Mouse (Mus musculus) CH12.LX (cell line): Measurements from ENCODE around the gene Birc7. TPM values are rescaled to one million over a fixed set of nuclear protein-coding genes. Genes with fewer than 3 reads are reported as not detected.

Experiments
- DNase-seq: peaks from one replicate; pipeline ENCODE4 v3.0.0-alpha.2; 2013; ENCODE audit errors: extremely low read depth
- H3K27ac ChIP-seq: 2 replicates; pipeline ENCODE4 v1.5.1; 2012; ENCODE audit warnings: low read depth, mild to moderate bottlenecking, control low read depth, moderate library complexity; ENCODE audit not compliant: insufficient read depth
- H3K27me3 ChIP-seq: replicated peaks from 2 replicates; pipeline ENCODE3; 2012; ENCODE audit warnings: inconsistent platforms
- H3K36me3 ChIP-seq, 2 experiments: replicated peaks in 1 of 2; 2 replicates each; pipeline versions ENCODE3 to v1.6.1; 2012; ENCODE audit warnings: inconsistent platforms in 1 of 2, low read length in 1 of 2, mild to moderate bottlenecking in 1 of 2, mixed read lengths in 1 of 2, moderate library complexity in 1 of 2; ENCODE audit not compliant: control insufficient read depth in 1 of 2, insufficient read depth in 1 of 2
- H3K4me1 ChIP-seq, 2 experiments: 2 replicates each; pipeline ENCODE4 v1.6.1; 2012; ENCODE audit warnings: inconsistent platforms in 1 of 2, moderate library complexity in 1 of 2; ENCODE audit not compliant: insufficient read depth in 2 of 2, control insufficient read depth in 1 of 2
- H3K4me2 ChIP-seq: 2 replicates; pipeline ENCODE4 v1.6.1; 2012; ENCODE audit warnings: low read depth, mild to moderate bottlenecking, control low read depth; ENCODE audit not compliant: poor library complexity, insufficient read depth, severe bottlenecking
- H3K4me3 ChIP-seq, 3 experiments: fragments of 150-350 bp in 1 of 3; sonication (generic) in 1 of 3; replicated peaks in 1 of 3; 2 replicates each; pipeline versions ENCODE3 to v1.5.1; 2011 to 2012; ENCODE audit warnings: low read depth in 2 of 3, low read length in 2 of 3, mild to moderate bottlenecking in 2 of 3, moderate library complexity in 2 of 3, control low read depth in 1 of 3, improper control_type of control experiment in 1 of 3, inconsistent platforms in 1 of 3, mixed read lengths in 1 of 3; ENCODE audit not compliant: poor library complexity in 1 of 3
- H3K79me2 ChIP-seq: replicated peaks from 2 replicates; pipeline ENCODE4 v1.6.1; 2012; ENCODE audit warnings: mild to moderate bottlenecking, moderate library complexity; ENCODE audit not compliant: control insufficient read depth, poor library complexity, insufficient read depth, severe bottlenecking; ENCODE audit errors: extremely low read depth
- H3K9ac ChIP-seq: 2 replicates; pipeline ENCODE4 v1.6.1; 2012; ENCODE audit warnings: low read depth, mild to moderate bottlenecking, control low read depth, moderate library complexity; ENCODE audit not compliant: insufficient read depth
- H3K9me3 ChIP-seq: replicated peaks from 2 replicates; pipeline ENCODE3; 2012; ENCODE audit warnings: low read length, inconsistent platforms, mixed read lengths
- BHLHE40 ChIP-seq: IDR thresholded peaks from 2 replicates; pipeline ENCODE4 v1.6.1; 2011; ENCODE audit warnings: mild to moderate bottlenecking, low read depth, low read length, improper control_type of control experiment
- CHD1 ChIP-seq: IDR thresholded peaks from 2 replicates; pipeline ENCODE4 v1.6.1; 2012; ENCODE audit warnings: low read depth, low read length, improper control_type of control experiment, inconsistent platforms
- CTCF ChIP-seq, 2 experiments: IDR thresholded peaks in 1 of 2; conservative IDR thresholded peaks in 1 of 2; 2 replicates each; pipeline ENCODE4 v1.5.1; 2011 to 2012; ENCODE audit warnings: low read depth in 2 of 2, low read length in 2 of 2, improper control_type of control experiment in 1 of 2, inconsistent platforms in 1 of 2, mild to moderate bottlenecking in 1 of 2, moderate library complexity in 1 of 2
- E2F4 ChIP-seq: IDR thresholded peaks from 2 replicates; pipeline ENCODE4 v1.6.1; 2011; ENCODE audit warnings: low read depth, low read length, improper control_type of control experiment; ENCODE audit not compliant: insufficient replicate concordance
- EP300 ChIP-seq: IDR thresholded peaks from 2 replicates; pipeline ENCODE4 v1.6.1; 2011; ENCODE audit warnings: low read length, improper control_type of control experiment
- ETS1 ChIP-seq: conservative IDR thresholded peaks from 2 replicates; pipeline ENCODE4 v1.6.1; 2012; ENCODE audit warnings: low read depth, mild to moderate bottlenecking, inconsistent platforms, low read length, improper control_type of control experiment, moderate library complexity
- HCFC1 ChIP-seq: IDR thresholded peaks from 2 replicates; pipeline ENCODE4 v1.6.1; 2012; ENCODE audit warnings: low read depth, mild to moderate bottlenecking, inconsistent platforms, low read length, improper control_type of control experiment
- JUN ChIP-seq: IDR thresholded peaks from 2 replicates; pipeline ENCODE4 v1.6.1; 2011; ENCODE audit warnings: low read depth, mild to moderate bottlenecking, low read length, improper control_type of control experiment, moderate library complexity; ENCODE audit not compliant: insufficient read depth
- JUND ChIP-seq: conservative IDR thresholded peaks from 2 replicates; pipeline ENCODE4 v1.6.1; 2011; ENCODE audit warnings: low read depth, low read length, improper control_type of control experiment
- MAZ ChIP-seq: IDR thresholded peaks from 2 replicates; pipeline ENCODE4 v1.6.1; 2012; ENCODE audit warnings: low read depth, mild to moderate bottlenecking, inconsistent platforms, low read length, improper control_type of control experiment, moderate library complexity
- MEF2A ChIP-seq: IDR thresholded peaks from 2 replicates; pipeline ENCODE4 v1.6.1; 2014; ENCODE audit warnings: low read depth, mild to moderate bottlenecking, inconsistent platforms, low read length, improper control_type of control experiment, borderline replicate concordance
- MXI1 ChIP-seq: IDR thresholded peaks from 2 replicates; pipeline ENCODE4 v1.6.1; 2011; ENCODE audit warnings: mild to moderate bottlenecking, low read depth, low read length, improper control_type of control experiment
- MYC ChIP-seq: IDR thresholded peaks from 2 replicates; pipeline ENCODE4 v1.6.1; 2011; ENCODE audit warnings: low read depth, mild to moderate bottlenecking, improper control_type of control experiment, low read length
- NELFE ChIP-seq: IDR thresholded peaks from 2 replicates; pipeline ENCODE4 v1.6.1; 2011; ENCODE audit warnings: low read depth, low read length, improper control_type of control experiment
- PAX5 ChIP-seq: IDR thresholded peaks from 2 replicates; pipeline ENCODE4 v1.6.1; 2012; ENCODE audit warnings: low read length, inconsistent platforms, mixed read lengths
- POLR2A ChIP-seq: IDR thresholded peaks from 2 replicates; pipeline ENCODE4 v1.6.1; 2011; ENCODE audit warnings: low read depth, mild to moderate bottlenecking, improper control_type of control experiment, low read length
- POLR2AphosphoS2 ChIP-seq: IDR thresholded peaks from 2 replicates; pipeline ENCODE4 v1.6.1; 2011; ENCODE audit warnings: low read depth, low read length, improper control_type of control experiment
- TCF12 ChIP-seq: IDR thresholded peaks from 2 replicates; pipeline ENCODE4 v1.6.1; 2014; ENCODE audit warnings: low read depth, mild to moderate bottlenecking, inconsistent platforms, low read length, improper control_type of control experiment
- ZMIZ1 ChIP-seq: IDR thresholded peaks from 2 replicates; pipeline ENCODE4 v1.6.1; 2012; ENCODE audit warnings: low read depth, mild to moderate bottlenecking, inconsistent platforms, low read length, improper control_type of control experiment
- ZNF384 ChIP-seq: IDR thresholded peaks from 2 replicates; pipeline ENCODE4 v1.6.1; 2012; ENCODE audit warnings: low read depth, low read length, improper control_type of control experiment, inconsistent platforms
- dilution Hi-C: fragments of 300-500 bp; cut with MboI; formaldehyde crosslinking; loops from 2 replicates; pipeline ENCODE4 v1.14.3; 2020; ENCODE audit warnings: low sequenced_read_pairs; ENCODE audit not compliant: extremely low pct_unique_long_range_greater_than_20kb, extremely low pct_ligation_motif_present
- in situ Hi-C: fragments of 300-500 bp; cut with MboI; formaldehyde crosslinking; loops from 3 replicates; pipeline ENCODE4 v1.14.3; 2019; ENCODE audit warnings: low sequenced_read_pairs, low pct_ligation_motif_present, low pct_unique_long_range_greater_than_20kb, mixed read lengths
- polyA plus RNA-seq: library from polyadenylated mRNA; unstranded; fragments of >175 nt; gene quantifications from 2 replicates; pipeline ENCODE4 v1.2.1, GENCODE M21; 2012; ENCODE audit warnings: low read depth; ENCODE audit not compliant: insufficient read length
- total RNA-seq, 2 experiments: library from RNA; depleted of rRNA; stranded (reverse); fragments of 300-350 nt in 1 of 2; fragments of >200 nt in 1 of 2; gene quantifications; 2 replicates each; pipeline ENCODE4 v1.2.3; 2012 to 2014

Gene Birc7
- total and polyA plus RNA-seq, 3 experiments: not detected

- peaks cover 28% of the 10 kb centered on the region for H3K27me3 ChIP-seq
Measured at GRCm38 (mm10) chr2:180895837-180896525, 32.8 kb upstream of the Birc7 start.

GRCm38 (mm10) chr2:180896819-180897625, 31.8 kb upstream of the Birc7 start:
- TF ChIP-seq JUND: no peak
- no peak for TF ChIP-seq CTCF (conservative IDR thresholded peaks at IDR 0.05 in 1 of 2, IDR thresholded peaks at IDR 0.05 in 1 of 2; ENCODE audit: low read depth in 2 of 2, low read length in 2 of 2)
- no peak for TF ChIP-seq MXI1
- no peak for TF ChIP-seq BHLHE40
- TF ChIP-seq ETS1: no peak
- no peak for TF ChIP-seq MEF2A
- no peak for TF ChIP-seq JUN
- no peak for TF ChIP-seq HCFC1
- no peak for TF ChIP-seq POLR2A
- TF ChIP-seq EP300: no peak
- TF ChIP-seq NELFE: no peak
- no peak for TF ChIP-seq CHD1
- TF ChIP-seq PAX5: no peak
- no peak for TF ChIP-seq MYC
- no peak for TF ChIP-seq MAZ
- no peak for TF ChIP-seq ZNF384
- TF ChIP-seq POLR2AphosphoS2: no peak
- TF ChIP-seq TCF12: no peak
- no peak for TF ChIP-seq ZMIZ1
- TF ChIP-seq E2F4: no peak
- DNase-seq: no peak
- no peak overlapping the region for H3K4me2 ChIP-seq
- H3K9ac ChIP-seq: no peak overlapping the region
- peaks cover 28% of the 10 kb centered on the region for H3K27me3 ChIP-seq
- H3K36me3 ChIP-seq: no peaks in the 10 kb centered on the region
- peaks cover 27% of the 10 kb centered on the region for H3K9me3 ChIP-seq
- dilution Hi-C loops (no loop called here), in situ Hi-C loops (no loop called here)
- H3K4me3 ChIP-seq: no peak overlapping the region
- no peaks in the 10 kb centered on the region for H3K4me1 ChIP-seq
- no peaks in the 10 kb centered on the region for H3K79me2 ChIP-seq
- no peak overlapping the region for H3K27ac ChIP-seq

More at GRCm38 (mm10) chr2:180895837-180896525, 32.8 kb upstream of the Birc7 start:
- no peak overlapping the region for H3K4me3 ChIP-seq
- H3K27ac ChIP-seq: no peak overlapping the region
- no peak for DNase-seq
- H3K9me3 ChIP-seq: peaks cover 38% of the 10 kb centered on the region
- H3K9ac ChIP-seq: no peak overlapping the region
- TF ChIP-seq MYC: no peak
- in situ Hi-C loops: no loop called here
- no peak overlapping the region for H3K4me2 ChIP-seq
- H3K36me3 ChIP-seq: no peaks in the 10 kb centered on the region
- no peaks in the 10 kb centered on the region for H3K4me1 ChIP-seq
- dilution Hi-C loops: no loop called here
- H3K79me2 ChIP-seq: no peaks in the 10 kb centered on the region
